Mouse (Mus musculus) Muller cell, postnatal 12 days (primary cell): ENCODE results near the gene Ctnna2.
A peak's percentile ranks its signal among the peaks of the same experiment; 100 is the strongest.

Source experiments
- DNase-seq: peaks from one replicate; pipeline ENCODE4 v3.0.0-alpha.2; 2015; ENCODE audit errors: inconsistent ontology term

Gene Ctnna2

DNA sequence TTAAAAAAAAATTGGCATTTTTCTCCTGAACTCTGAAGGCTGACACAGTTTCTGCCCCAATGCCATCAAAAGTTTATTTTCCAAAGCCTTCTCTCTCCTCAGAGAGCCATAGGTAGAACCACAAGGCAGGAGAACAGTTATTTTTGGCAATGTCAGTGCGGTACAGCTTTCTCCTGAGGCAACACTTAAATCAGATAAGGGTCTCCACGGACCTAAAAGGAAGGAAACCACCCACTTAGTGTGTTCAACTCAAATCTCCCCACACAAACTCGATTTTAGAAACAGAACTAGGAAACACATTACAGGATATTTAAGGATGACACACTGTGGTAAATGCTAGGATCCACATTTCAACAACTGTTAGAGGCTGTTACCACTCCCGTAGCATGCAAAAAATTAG is 803.7 kb downstream of the Ctnna2 start:
- no peak for DNase-seq

DNA sequence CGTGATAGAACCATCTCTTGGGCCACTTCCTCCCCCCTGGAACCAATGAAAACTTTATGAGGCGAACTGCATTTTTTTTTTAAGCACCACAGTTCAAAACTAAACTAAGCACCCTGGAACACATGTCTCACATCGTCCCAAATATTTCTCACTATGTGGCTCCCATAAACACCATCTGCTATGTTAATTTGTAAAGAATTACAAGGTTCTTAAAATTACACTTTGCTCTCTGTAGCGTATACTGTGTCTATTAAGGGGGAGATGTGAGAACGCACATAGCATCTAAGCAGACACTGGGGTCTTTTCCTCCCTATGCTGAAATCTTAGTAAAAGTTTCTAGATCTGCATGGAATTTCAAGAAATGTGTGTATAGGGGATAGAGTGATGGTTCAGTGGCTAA is 822.5 kb downstream of the Ctnna2 start:
- no peak for DNase-seq

DNA sequence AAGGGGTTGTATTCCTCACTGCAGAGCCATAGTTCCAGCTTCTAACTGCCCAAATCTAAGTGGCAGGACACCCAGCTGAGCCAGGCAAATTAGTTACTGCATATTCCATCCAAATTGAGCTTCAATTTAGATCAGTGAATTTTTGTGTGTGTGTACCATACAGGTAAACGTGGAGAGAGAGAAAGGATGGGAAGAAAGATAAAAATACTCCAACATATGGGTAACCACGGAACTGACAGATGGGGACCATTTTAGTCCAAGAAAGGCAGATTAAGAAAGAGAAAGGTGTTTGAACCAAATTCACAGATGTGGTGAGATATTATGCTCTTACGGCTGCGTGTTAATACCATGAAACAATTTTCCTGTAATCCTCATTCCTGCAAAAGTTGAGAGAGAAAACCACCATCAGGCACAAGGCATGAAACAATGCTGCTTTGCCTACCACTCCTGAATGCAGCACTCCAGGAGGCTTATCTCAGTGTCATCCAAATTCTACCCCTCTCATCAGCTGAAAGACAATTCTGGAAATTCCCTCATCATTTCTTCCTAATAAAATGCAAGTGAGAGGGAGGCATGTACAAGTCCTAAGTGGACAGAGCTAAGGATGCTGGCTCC is 840.1 kb downstream of the Ctnna2 start:
- DNase-seq: no peak

DNA sequence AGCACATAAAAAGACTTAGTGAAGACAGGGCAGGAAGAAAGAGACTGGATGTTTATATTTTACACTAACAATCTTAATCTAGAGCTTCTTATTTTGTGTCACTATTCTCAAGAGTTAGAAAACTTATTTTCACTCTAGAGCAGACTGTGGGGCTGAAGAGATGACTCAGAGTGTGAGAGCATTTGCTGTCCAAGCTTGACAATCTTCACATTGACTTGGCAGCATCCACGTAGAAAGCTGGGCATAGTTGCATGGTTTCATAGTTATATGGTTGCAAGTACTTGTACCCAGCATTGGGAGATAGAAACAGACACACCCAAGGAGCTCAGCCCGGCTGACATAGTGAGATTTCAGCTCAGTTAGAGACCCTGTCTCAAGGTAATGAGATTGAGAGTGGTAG is 858.6 kb downstream of the Ctnna2 start:
- DNase-seq: no peak

DNA sequence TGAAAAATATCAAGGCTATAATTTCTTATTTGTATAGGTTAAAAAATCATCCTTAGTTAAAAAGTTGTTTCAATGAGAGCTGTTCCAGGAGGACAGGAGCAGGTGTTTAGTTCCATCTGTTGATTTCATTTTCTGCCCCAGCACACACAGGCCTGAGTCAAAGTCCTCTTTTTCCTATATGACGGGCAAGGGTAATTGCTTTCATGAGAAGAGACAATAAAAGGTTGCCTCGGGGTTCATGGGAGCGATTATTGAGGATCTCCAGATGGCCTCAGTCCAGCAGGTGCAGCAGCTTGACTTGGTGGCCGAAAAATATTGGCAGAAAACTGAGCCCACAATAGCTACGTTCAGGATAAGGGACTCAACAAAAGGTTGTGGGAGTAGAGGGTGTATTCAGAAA is 859.0 kb downstream of the Ctnna2 start:
- DNase-seq: no peak

DNA sequence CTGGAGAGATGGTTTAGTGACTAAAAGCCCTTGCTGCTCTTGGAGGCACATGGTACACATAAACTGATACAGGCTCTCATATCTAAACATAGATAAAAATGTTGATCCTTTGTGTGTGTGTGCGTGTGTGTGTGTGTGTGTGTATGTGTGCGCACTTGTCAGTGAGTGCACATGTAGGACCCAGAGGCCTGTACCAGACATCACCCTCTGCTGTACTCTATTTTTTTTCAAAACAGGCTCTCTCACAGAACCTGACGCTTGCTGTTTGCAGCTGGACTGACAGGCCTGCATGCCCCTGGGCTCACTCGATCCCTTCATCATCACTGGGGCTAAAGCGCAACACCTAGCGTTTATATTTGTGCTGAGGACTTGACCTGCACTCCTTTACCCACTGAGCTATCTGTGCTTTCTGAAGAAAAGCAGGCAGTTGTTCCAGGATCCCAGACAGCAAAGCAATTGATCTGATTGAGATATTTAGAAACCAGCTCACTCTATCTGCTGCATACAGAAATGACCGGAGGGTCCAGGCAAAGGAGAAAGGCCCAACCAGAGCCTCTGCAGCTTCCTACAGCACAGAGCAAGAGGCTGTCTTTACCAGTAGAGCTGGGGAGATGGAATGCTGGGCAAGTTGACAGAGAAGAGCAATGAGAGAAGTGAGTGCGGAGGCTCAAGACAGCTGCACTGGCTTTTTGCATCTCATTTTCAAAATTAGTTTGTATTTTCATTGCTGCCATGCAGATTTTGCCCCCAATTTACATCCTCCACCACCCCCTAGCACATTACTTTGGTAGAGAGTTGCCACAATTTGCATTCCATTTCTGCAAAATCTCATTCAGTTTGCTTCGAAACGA is 870.2 kb downstream of the Ctnna2 start:
- no peak for DNase-seq

DNA sequence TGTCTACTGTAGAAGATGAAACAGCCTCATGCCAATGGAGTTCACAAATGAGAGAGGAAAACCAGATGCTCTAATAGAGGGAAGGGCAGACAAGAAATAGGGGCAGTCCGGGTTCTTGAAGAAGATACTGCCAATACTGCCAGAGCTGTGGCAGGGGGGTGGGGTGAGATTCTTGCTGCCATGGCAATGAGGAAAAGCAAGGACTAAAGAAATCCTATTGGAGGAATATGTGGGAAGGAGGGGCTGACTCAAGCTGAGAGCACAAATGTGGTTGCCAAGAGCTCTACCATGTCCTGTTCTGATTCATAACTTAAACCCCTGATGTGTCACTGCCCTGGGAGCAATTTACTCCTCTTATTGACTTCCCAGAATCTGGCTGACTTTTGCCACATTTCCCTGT is 878.5 kb downstream of the Ctnna2 start:
- DNase-seq: peak; percentile 81

DNA sequence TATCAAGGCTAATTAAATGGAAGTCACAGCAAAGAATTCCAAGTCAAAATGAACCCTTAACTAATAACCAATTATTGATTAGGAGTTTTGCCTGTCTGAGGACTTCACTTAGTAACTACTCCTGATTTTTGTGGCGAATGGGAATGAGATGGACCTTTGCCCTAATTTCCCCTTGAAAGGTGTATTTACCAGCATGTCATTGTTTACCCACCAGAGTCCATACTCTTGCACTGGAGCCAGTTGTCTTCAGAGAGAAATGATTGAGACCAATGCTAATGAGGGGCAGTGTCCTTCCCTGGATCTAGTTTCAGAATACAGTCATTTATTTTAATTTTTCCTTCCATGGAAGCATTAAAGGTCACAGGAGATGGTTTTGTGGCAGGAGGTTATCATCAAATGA is 881.0 kb downstream of the Ctnna2 start:
- no peak for DNase-seq

DNA sequence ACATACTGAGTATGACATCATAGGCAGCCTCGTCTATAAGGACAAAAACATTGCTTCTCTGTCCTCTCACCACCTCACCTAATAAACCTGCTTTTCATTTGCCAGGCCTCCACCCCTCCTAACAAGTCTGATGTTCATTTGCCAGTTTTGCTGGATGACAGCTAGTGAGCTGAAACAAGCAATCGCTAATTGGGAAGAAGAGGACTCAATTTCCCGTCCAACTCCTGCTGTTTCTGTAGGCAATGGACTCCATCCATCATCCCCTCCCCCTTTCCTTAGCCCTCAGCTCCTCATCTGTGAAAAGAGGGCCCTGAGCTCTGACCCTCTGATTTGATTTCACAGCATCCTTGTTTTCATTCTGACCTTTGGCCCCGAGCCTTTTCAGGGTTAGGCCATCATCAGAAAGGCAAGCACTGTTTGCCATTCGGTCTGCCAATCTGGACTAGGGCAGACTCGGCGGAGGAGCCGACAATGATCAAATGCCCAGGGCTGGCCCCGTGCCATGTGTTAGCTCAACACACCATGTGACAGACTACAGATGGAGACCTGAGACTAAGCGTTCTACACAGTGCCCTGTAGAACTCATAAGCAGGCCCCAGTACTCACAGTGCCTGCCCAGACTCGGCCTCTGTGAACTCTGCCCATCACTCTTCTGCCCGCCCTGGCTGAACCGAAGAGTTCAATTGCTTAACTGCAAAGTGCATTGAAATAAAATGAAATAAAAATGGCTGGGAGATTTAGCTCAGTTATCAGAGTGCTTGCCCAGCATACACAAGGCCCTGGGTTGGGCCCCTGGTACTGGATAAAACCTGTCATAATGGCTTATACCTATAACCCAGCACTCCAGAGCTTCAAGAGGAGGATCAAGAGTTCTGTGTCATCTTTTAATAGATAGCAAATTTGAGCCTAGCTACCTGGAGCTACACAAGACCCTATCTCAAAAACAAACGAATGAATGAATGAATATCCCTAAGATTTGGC is 903.8 kb downstream of the Ctnna2 start:
- peak; percentile 76 for DNase-seq

DNA sequence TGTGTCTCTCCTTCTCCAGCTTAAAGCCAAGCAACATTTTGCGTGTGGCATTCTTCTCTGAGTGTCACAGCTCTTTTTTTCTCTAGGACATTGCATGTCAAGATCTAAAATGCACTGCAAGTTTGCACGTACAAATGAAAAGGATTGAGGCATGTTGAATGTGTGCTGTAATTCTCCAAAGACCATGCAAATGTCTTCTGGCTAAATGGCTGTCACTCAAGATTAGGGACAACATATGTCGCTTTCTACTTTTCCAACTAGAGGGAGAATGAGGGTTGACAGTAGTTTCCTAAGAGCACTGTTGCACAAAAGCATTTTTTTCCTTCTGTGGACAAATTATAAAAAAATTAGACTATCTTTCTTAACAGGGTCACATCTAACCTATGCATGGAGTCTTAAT is 909.9 kb downstream of the Ctnna2 start:
- no peak for DNase-seq

DNA sequence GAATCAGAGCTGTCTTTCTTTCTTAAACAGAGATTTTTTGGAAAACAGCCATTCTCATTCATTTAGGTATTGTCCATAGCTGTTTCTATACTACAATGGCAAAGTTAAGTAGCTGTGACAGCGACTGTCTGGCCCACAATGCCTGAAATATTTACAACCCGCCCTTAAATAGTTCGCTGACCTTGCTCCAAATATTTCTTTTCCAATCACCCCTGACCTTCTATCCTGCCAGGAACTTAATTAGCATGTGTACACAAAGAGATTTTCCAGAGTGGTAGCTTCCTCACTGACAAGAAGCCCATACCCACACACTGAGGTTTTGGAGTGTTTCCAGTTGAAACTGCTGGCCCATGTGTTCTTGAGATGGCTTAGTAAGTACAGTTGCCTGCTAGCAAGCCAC is 928.8 kb downstream of the Ctnna2 start:
- peak; percentile 94 for DNase-seq

DNA sequence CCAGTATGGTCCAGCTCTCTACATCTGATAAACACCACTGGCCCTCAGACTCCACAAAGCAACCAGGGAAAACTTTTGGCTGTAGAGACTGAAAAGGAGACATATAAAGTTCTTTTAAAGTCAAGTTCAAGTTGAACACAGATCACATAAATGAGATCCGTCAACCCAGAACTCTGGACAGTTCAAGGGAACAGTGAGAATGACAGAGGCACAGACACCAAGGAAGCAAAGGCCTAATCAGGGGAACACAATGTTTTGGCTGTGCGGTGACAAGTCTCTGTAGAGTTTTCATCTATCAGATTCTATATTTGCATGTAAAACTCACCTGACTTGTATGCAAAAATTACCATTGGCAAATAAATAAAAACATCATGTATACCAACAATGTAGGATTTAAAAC is 929.3 kb downstream of the Ctnna2 start:
- no peak for DNase-seq

DNA sequence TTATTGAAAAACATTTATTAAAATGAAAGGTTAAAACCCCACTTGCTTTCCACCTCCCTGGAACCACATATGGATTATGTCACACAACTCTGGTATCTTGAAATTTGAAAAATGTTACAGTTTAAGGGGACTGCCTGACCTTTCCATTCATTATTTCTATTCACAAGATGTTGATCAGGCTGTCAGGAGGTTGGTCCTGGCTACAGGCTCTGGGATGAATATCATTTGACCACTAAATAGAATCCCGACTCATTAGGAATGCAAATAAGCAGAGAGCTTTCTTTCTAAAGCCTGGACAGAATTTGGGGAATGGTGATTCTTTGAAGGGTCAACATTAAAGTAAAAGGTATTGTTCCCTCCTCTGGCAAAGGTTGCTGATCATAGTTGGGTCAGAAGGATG is 931.9 kb downstream of the Ctnna2 start:
- peak; percentile 62 for DNase-seq

DNA sequence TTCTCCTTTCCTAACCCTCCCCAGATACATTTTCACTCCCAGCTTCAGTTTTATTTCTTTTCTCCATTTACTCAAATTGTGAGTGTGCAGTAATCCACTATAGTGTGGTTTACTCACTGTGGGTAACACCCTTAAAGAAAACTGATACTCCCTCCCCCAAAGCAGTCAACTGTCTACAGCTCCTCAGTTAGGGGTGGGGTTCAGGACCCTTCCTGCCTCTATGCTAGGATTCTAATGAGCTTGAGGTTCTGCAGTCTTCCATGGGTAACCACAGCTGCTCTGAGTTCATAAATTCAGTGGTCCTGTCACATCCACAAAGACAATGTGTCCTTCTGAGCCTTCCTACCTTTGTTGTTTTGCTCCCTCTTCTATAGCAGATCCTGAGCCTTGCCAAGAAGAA is 954.4 kb downstream of the Ctnna2 start:
- no peak for DNase-seq

DNA sequence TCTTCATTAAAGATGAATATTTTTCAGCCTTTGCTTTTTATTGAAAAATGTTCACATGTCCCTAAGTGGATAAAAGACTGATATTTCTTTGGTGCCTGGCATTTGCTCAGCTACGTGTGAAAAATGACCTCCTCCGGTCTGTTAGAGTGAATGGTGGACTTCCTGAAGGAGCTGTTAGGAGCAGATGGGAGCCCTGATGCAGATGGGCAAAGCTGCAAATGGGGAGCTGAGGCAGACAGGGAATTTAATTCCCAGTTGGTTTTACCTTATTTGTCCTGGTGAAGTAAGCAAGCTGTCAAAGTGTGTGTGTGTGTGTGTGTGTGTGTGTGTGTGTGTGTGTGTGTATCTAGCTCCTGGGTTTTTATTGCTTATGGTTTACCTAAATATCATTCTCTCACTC is 966.3 kb downstream of the Ctnna2 start:
- DNase-seq: no peak

DNA sequence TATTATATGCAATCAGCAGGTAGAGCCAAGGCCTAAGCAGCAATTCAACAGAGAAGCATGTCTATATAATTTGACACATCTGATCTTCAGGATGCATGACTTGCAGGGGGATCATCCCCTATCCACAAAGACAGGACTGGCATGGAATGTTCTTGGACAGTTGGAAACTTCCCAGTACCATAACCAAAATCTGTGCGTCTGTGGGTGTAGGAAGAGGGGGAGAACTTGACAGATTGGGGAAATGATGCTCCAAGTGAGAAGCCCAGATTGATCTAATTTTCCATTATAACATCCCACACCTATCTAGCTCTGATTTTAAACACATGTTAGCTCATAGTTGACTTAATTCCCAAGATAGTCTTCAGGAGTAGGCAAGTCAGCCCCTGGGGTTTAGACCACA is 968.5 kb downstream of the Ctnna2 start:
- no peak for DNase-seq

DNA sequence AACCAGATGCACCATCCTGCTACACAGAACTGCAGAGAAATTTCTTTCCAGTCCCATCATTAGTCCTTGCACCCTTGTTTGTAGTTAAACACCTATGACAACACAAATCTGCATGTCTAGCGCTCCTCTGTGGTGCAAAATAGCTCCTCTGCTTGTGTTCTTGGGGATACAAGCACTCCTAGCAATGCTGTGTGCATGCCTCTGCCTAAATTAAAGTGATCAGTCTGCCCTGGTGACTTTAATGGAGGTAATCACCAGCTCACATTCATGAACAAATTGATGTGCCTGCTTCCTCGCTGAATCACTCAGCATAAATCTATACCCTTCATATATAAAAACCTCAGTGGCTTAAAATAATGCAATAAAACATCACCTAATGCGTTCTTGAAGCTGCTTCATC is 987.4 kb downstream of the Ctnna2 start:
- DNase-seq: no peak

DNA sequence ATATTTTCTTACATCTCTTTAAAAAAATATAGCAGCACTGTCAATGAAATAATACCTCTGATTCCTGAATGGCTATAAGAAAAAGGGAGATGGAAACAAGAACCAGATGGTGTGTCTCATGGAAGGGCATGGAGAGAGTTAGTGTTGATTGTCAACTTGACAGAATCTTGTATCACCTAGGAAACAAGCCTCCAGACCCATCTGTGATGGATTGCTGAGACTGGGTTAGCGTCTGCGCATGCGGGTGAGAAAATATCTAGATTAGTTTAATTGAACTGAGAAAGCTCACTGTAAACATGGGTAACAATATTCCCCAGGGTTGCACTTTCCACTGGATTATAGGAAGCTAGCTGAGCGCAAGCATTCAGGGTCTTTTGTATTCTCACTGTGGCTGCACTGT is 994.7 kb downstream of the Ctnna2 start:
- DNase-seq: no peak

DNA sequence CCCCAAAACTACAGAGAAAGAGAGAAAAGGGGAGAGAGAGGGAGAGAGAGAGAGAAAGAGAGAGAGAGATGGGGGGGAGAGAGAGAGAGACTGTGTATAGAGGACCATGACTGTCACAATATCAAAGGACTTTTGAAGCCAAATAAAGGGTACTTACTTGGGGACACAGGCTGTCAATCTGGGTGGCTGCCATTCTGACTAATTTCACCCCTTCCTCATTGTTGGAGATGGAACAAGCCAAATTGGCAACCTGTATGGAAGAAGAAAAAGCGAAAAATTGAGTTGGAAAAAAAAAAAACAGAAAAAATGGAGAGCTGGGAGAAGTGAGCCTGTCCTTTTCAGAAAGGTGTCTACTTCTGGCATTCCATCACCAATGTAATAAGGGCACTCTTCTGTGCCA is 997.8 kb downstream of the Ctnna2 start:
- DNase-seq: no peak

DNA sequence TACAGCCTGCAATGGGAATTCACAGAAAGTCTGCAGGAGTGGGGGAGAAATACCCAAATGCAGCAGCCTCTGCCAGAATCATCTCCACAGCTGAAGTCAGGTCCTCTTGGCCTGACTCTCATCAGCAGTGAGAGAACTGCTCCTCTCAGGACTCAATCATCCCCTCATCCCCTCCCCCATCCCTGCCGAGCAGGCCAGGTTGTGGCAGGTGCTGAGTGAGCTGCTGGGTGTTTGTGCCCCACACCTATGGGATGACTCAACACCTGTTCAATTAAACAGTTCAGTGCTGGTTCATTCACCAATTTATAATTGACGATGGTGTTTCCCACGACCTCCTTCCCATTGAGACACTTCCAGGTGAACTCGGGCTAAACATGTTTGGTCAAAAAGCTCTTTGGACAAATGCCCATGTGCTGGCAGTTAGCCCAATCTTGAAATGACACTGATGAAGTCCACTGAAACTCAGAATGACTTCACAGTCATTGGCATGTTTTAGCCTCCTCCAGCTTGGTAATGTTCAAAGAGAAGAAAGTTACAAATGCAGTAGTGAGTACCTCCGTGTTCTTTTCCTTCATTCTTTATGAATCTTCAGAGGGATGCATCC is 1000.1 kb downstream of the Ctnna2 start:
- DNase-seq: no peak

DNA sequence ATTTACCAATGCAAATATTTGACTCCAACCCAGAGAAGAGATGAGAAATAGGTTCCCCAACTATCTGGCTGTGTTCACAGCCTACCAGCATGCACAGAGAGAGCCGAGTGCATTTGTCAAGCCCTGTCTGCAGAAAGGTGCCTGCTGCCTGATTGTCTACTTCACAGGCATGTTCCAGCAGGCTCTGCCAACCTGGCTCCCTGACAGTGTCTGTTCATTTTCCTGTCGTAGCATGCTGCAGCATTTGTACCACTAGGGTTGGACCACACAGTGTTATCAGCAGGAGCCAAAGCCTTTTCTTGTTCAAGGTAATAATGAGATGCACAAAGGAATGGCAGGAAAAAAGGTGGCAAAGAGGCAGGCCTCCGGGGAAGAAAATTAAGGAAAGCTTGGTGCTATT is 1001.7 kb downstream of the Ctnna2 start:
- DNase-seq: peak; percentile 14

DNA sequence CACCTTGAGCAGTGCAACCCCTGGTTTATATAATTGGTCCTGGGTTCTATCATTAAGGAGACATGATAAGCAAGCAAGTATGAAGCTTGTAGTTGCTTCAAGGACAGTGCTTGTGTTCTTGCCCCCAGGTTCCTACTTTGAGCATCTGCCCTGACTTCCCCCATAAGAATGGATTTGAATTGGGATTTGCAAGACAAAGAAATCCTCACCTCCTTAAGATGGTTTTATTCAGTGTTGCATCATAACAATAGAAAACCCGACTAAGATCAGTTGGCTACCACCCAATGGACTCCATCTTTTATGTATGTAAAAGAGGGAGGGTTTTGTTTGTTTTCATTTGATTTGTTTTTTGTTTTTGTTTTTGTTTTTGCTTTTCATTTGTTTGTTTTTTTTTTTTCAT is 1005.2 kb downstream of the Ctnna2 start:
- no peak for DNase-seq
